Mouse (Mus musculus) heart, embryonic 12.5 days (tissue): ENCODE results near the gene Orai2. TPM values are rescaled to one million over a fixed set of nuclear protein-coding genes. Genes with fewer than 3 reads are reported as not detected.

ENCODE experiments used
- ATAC-seq: fragments of 200-750 bp; cut with Nextera tagmentation; 2 replicates; pipeline ENCODE4 v1.8.0; 2017; ENCODE audit warnings: moderate TSS enrichment, moderate library complexity; ENCODE audit not compliant: insufficient number of reproducible peaks, low FRiP score
- H3K27ac ChIP-seq: fragments of 300-500 bp; sonication (generic); 2 replicates; pipeline ENCODE4 v1.5.1; 2016; ENCODE audit warnings: mild to moderate bottlenecking, moderate library complexity; ENCODE audit not compliant: poor library complexity, severe bottlenecking
- H3K27me3 ChIP-seq: fragments of 300-500 bp; sonication (generic); replicated peaks from 2 replicates; pipeline ENCODE4 v1.6.1; 2016; ENCODE audit warnings: mild to moderate bottlenecking, moderate library complexity
- H3K36me3 ChIP-seq: fragments of 300-500 bp; sonication (generic); 2 replicates; pipeline ENCODE4 v1.6.1; 2016; ENCODE audit warnings: mild to moderate bottlenecking, moderate library complexity
- H3K4me1 ChIP-seq: fragments of 300-500 bp; sonication (generic); replicated peaks from 2 replicates; pipeline ENCODE4 v1.6.1; 2016; ENCODE audit warnings: mild to moderate bottlenecking
- H3K4me2 ChIP-seq: fragments of 300-500 bp; sonication (generic); 2 replicates; pipeline ENCODE4 v1.6.1; 2016; ENCODE audit warnings: mild to moderate bottlenecking, moderate library complexity
- H3K4me3 ChIP-seq: fragments of 300-500 bp; sonication (generic); 2 replicates; pipeline ENCODE4 v1.5.1; 2016; ENCODE audit warnings: mild to moderate bottlenecking
- H3K9ac ChIP-seq: fragments of 300-500 bp; sonication (generic); 2 replicates; pipeline ENCODE4 v1.6.1; 2016; ENCODE audit warnings: mild to moderate bottlenecking, moderate library complexity
- H3K9me3 ChIP-seq: fragments of 300-500 bp; sonication (generic); replicated peaks from 2 replicates; pipeline ENCODE4 v1.6.1; 2016; ENCODE audit warnings: mild to moderate bottlenecking, moderate library complexity
- WGBS: fragments of 180-500 bp; shearing (Covaris S2); methylation state at CpG from one replicate; pipeline ENCODE4 v1.1.7; 2016; 5-methylcytosine and 5-hydroxymethylcytosine counted together
- polyA plus RNA-seq: library from polyadenylated mRNA; unstranded; fragments of >200 nt; fragmentation: Nextera tagmentation; extraction: Ambion mirVana; gene quantifications from 2 replicates; pipeline ENCODE4 v1.2.1, GENCODE M21; 2016

The Orai2 gene
- polyA plus RNA-seq, 1 experiment from 2014 or later = 3.0 TPM

DNA sequence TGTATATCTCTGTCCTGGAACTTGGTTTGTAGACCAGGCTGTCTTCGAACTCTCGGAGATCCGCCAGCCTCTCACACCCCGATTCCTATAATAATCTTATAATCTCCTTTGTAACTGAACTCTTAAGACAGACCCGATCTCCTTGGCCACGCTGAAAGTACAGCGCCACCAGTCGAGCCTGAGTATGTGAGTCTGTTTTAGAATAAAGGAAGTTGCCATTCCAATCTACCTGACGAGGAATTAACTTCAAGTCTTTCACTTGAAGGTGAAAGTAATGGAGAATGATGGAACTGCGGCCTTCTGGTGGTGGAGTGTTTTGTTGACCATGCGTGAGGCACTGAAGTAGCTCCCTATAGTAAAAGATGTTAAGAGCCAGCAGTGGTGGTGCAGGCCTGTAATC is 29.0 kb upstream of the Orai2 start:
- Histone ChIP-seq H3K27me3 (no peaks in the 10 kb centered on the region), H3K4me2 (peak overlapping the region; percentile 93), H3K4me3 (peak overlapping the region; percentile 87), H3K9me3 (no peaks in the 10 kb centered on the region; the same call in 1 of the 2 replicates), H3K27ac (no peak overlapping the region), H3K36me3 (peaks cover 32% of the 10 kb centered on the region), H3K9ac (0 out of 2 replicates have a peak overlapping the region, but pooled peaks have one; percentile 6), H3K4me1 (peaks cover 12% of the 10 kb centered on the region)
- 38% methylated on average over 11 of the region's 11 CpGs for WGBS
- ATAC-seq = no peak

DNA sequence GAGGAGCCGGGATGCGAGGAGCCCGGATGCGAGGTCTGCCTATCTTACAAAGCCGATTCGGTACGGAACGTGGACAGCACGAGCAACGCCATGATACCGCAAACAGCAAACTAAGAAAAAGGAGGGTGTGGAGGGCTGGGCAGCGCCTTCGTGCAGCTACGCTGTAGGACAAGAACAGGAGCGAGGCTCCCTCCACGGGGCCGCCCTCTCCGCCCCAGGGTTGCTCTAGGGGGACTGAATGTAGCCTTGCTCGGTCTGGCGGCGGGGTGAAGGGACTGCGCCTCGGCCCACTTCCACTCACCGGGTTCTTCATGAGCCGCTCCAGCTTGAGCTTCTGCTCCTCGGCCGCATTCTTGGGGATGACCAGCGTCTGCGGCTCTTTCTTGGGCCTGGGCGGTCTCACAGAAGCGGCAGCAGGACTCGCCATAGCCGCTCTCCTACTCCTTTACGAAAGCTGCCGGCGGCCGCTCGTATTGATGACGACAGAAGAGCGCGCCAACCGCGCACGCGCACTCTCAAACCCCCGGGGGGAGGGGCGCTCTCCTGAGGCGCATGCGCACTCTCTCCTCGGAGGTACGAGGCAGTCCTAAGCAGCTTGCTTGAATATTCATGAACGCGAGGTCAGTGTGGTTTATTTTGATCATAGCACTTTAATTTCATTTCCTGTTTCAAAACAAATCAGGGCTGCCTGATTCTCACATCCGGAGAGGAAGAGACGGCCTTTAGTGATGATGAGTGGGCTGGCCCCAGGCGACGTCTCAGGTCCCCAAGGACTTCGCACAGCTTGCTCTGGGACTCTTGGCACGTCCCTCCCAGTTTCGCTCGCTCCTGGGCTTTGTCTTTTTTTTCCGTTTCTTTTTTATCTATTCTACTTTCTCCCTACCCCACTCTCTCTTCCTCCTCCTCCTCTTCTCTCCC is 28.2 kb upstream of the Orai2 start, which contains the start of gene Prkrip1:
Gene Prkrip1, minus strand, starts transcription at position 490 of the 918 bp plus-strand sequence.
- under 1% methylated on average over 62 of the region's 62 CpGs for WGBS
- no peaks in the 10 kb centered on the region for H3K27me3 ChIP-seq
- H3K36me3 ChIP-seq = peaks cover 37% of the 10 kb centered on the region
- H3K4me2 ChIP-seq = peak within 1 kb of the TSS; percentile 93
- peak within 1 kb of the TSS; percentile 87 for H3K4me3 ChIP-seq
- ATAC-seq = peak; percentile 91
- peak within 1 kb of the TSS; percentile 69 for H3K27ac ChIP-seq
- H3K9me3 ChIP-seq = no peaks in the 10 kb centered on the region
- H3K4me1 ChIP-seq = peaks cover 12% of the 10 kb centered on the region
- H3K9ac ChIP-seq = peak within 1 kb of the TSS; percentile 94

DNA sequence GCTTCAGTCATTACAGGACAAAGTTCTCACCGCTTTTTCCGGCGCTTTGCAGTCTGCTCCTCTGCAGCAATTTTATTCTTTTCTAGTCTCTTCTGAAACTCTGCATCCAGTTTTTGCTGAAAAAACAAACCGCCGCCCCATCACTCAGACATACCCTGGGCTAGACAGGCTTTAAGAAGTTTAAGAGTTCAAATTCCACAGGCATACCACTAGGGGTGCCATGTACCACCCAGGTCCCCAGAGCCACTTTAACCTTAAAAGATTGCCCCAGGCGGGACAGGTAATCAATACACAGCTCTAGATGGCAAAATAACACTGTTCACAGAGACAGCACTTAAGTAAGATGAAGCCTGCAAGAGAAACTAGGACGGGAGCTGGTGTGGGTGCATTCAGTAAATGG is 21.4 kb upstream of the Orai2 start:
- Histone ChIP-seq H3K9me3 (no peaks in the 10 kb centered on the region), H3K27me3 (no peaks in the 10 kb centered on the region), H3K4me3 (no peak overlapping the region), H3K4me1 (no peaks in the 10 kb centered on the region), H3K4me2 (no peak overlapping the region), H3K9ac (no peak overlapping the region), H3K36me3 (peaks cover 95% of the 10 kb centered on the region), H3K27ac (no peak overlapping the region)
- ATAC-seq = no peak
- WGBS = 82% methylated on average over 7 of the region's 7 CpGs

DNA sequence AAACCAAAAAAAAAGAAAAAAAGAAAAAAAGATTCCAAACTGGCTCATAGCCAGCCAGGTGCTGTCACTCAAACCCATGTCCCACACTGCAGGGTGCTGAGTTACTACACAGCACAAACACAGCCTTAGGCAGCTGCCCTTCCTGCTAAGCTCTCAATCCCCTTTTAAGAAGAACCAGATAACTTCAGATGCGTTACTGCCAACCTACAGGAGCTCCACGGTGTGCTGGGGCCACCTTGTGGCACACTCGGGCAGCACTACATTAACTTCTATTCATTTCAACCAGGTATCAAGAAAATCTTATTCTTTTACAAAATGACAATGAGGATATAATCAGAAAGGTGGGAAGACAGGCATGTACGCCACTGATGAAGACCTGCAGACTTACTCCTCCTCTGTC is 16.2 kb upstream of the Orai2 start:
- Histone ChIP-seq H3K27me3 (no peaks in the 10 kb centered on the region), H3K4me2 (no peak overlapping the region), H3K36me3 (peaks cover 76% of the 10 kb centered on the region), H3K4me1 (no peaks in the 10 kb centered on the region), H3K9ac (no peak overlapping the region), H3K4me3 (no peak overlapping the region), H3K27ac (no peak overlapping the region), H3K9me3 (no peaks in the 10 kb centered on the region)
- ATAC-seq = no peak
- 49% methylated on average over 4 of the region's 4 CpGs for WGBS

DNA sequence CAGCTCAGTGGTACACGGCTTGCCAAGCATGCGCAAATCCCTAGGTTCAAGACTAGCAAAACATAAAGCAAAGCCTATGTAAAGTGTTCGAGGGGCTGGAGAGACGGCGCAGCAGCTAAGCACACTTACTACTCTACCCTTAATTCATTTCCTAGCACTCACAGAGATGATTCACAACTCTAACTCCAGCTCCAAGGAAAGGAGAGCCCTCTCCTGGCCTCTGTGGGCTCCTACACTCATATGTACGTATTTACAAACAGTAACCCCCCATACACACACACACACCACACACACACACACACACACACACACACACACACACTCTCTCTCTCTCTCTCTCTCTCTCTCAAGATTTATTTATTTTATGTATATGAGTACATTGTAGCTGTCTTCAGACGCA is 13.3 kb upstream of the Orai2 start:
- Histone ChIP-seq H3K27me3 (no peaks in the 10 kb centered on the region), H3K4me2 (no peak overlapping the region), H3K9ac (no peak overlapping the region), H3K36me3 (peaks cover 78% of the 10 kb centered on the region), H3K9me3 (no peaks in the 10 kb centered on the region), H3K4me1 (no peaks in the 10 kb centered on the region), H3K4me3 (no peak overlapping the region), H3K27ac (no peak overlapping the region)
- WGBS = 91% methylated on average over 7 of the region's 7 CpGs
- ATAC-seq = no peak

DNA sequence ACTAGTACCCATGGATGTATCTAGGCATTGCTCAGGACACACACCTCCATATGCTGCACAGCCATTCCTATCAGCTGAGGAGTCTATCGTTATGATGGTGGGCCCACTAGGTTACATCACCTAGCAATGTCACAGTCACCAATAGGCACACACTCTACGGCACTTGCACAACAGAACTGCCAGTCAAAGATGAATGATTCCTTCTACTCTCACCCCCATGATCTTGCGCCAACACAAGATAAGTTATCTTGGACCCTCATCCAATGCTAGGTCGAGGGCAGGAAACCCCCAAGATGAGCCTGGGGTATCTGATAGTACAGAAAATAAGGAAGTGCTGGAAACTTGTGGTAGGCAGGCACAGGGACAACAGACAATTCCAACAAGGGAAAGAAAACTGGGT is 12.3 kb upstream of the Orai2 start:
- no peak for ATAC-seq
- H3K4me2 ChIP-seq = no peak overlapping the region
- H3K4me3 ChIP-seq = no peak overlapping the region
- WGBS = 77% methylated on average over 4 of the region's 4 CpGs
- H3K36me3 ChIP-seq = peaks cover 78% of the 10 kb centered on the region
- H3K9me3 ChIP-seq = no peaks in the 10 kb centered on the region
- H3K4me1 ChIP-seq = no peaks in the 10 kb centered on the region
- H3K27ac ChIP-seq = no peak overlapping the region
- no peak overlapping the region for H3K9ac ChIP-seq
- H3K27me3 ChIP-seq = no peaks in the 10 kb centered on the region

DNA sequence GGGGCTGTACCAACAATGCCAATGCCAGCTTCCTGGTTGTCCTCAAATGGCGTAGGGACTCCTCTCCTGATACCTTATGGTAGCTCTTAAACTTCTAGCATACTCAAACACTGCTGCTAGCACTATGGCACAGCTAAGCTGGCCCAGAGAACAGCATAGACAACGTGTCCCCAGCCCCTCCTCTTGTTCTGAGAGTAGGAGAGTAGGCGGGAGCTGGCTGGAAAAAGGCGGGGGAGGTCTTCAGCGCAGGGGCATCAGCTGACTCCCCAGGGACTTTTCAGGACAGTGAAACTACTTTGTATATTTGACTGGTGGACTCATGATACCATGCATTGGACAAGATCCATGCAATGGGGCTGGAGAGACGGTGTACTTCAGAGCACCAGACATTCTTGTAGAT is 11.5 kb upstream of the Orai2 start:
- no peak overlapping the region for H3K4me2 ChIP-seq
- H3K9ac ChIP-seq = no peak overlapping the region
- peaks cover 6% of the 10 kb centered on the region for H3K4me1 ChIP-seq
- WGBS = 83% methylated on average over 6 of the region's 6 CpGs
- H3K4me3 ChIP-seq = no peak overlapping the region
- no peaks in the 10 kb centered on the region for H3K9me3 ChIP-seq
- ATAC-seq = no peak
- H3K27me3 ChIP-seq = no peaks in the 10 kb centered on the region
- H3K36me3 ChIP-seq = peaks cover 76% of the 10 kb centered on the region
- no peak overlapping the region for H3K27ac ChIP-seq

DNA sequence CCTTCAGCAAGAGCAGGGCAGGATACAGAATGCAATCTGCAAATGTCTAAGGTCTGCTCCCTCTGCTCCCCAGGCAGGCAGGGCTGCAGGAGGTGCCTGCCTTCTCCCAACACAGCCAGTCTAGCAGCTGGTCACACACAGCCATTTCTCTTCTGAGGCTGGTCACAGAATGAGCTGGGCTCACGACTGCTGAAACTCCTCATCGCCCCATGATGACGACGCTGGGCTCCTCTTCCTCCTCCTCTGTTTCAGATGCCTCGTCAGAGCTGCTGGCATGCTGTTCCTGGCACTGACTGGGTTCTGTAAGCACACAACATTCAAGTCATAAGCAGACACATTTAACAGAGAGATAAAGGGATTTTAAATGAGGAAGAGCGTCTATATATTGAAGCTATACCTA is 10.7 kb upstream of the Orai2 start:
- WGBS = 91% methylated on average over 6 of the region's 6 CpGs
- H3K4me2 ChIP-seq = no peak overlapping the region
- H3K4me1 ChIP-seq = peaks cover 9% of the 10 kb centered on the region
- H3K4me3 ChIP-seq = no peak overlapping the region
- no peak overlapping the region for H3K27ac ChIP-seq
- ATAC-seq = no peak
- no peak overlapping the region for H3K9ac ChIP-seq
- H3K27me3 ChIP-seq = no peaks in the 10 kb centered on the region
- no peaks in the 10 kb centered on the region for H3K9me3 ChIP-seq
- H3K36me3 ChIP-seq = peaks cover 72% of the 10 kb centered on the region

DNA sequence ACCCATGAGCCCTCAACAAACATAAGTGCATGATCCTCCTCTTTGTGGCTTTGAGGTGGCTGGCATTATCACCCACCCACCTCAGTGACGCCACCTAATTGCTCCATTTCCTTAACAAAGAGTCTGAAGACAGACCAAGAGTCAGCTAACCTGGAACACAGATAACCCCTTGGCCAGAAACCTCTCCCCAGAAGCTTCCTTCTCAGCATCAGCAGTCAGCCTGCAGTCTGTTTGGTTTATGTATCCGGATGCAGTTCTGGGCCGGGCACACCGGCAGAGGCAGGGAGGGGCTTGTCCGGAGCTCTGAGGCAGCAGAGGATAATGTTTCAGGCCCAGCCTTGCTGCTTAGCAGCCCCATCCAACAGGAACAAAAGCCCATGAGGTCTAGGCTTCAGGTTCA is 9.1 kb upstream of the Orai2 start:
- H3K4me3 ChIP-seq = no peak overlapping the region

DNA sequence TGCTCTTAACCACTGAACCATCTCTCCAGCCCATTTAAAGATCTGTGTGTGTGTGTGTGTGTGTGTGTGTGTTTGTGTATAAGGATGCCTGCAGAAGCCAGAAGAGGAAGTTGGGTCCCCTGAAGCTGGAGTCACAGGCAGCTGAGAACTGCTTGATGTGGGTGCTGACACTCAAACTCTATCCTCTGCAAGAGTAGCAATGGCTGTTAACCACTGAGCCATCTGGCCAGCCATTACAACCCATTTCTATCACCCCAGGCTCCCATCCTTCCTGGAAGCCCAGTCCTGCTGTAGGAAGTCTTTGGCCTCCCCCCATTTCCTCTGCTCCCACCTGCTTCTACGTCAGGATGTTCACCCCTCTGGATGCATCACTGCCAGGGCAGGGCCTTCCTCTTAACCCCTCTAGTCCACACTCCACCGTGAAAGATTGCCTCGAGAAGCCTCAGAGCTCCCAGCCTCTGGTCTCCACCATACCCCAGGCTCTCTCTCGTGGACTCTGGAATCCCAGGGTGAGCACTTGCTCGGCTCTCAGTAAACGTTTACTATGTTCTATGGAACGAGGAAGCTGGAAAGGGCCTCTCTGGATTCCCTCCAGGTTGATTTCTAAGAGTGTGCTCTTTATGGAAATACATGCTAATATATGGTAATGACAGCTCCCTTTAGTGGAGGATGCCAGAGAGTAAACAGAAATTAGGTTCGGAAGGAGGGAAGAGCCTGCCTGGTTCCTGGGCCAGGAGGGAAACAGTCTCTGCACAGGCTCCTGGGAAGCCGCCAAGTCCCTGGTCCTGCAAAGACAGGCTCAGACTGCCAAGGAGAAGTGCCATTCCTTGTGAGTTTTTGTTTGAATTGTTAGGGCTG is 3.3 kb upstream of the Orai2 start:
- no peak overlapping the region for H3K9ac ChIP-seq
- no peak overlapping the region for H3K4me3 ChIP-seq
- no peaks in the 10 kb centered on the region for H3K27me3 ChIP-seq
- H3K36me3 ChIP-seq = peaks cover 13% of the 10 kb centered on the region
- H3K27ac ChIP-seq = no peak overlapping the region
- ATAC-seq = no peak
- WGBS = 41% methylated on average over 9 of the region's 9 CpGs
- no peaks in the 10 kb centered on the region for H3K9me3 ChIP-seq
- H3K4me2 ChIP-seq = no peak overlapping the region
- H3K4me1 ChIP-seq = peaks cover 15% of the 10 kb centered on the region

More for the DNA sequence above, 9.1 kb upstream of the Orai2 start:
- WGBS = 80% methylated on average over 5 of the region's 5 CpGs
- Histone ChIP-seq H3K27me3 (no peaks in the 10 kb centered on the region), H3K9ac (no peak overlapping the region), H3K27ac (no peak overlapping the region), H3K36me3 (peaks cover 56% of the 10 kb centered on the region), H3K4me2 (no peak overlapping the region), H3K4me1 (peaks cover 9% of the 10 kb centered on the region), H3K9me3 (no peaks in the 10 kb centered on the region)
- no peak for ATAC-seq

DNA sequence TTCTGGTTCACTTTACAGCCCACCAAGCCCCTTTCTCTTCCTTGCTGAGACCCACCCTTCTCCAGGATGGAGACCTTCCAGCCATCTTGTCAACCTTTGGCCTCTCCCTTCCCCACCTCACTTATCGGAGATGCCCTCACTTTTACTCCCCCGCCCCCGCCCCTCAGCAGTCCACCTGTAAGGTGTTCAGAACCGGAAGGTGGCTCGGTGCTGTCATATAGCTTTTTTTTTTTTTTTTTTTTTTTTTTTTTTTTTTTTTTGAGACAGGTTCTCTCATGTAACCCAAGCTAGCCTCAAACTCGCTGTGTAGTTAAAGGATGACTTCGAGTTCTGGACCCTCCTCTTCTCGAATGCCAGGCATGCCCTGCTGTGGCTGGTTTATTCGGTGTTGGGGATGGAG is 2.4 kb upstream of the Orai2 start:
- ATAC-seq = no peak
- Histone ChIP-seq H3K9ac (no peak overlapping the region), H3K36me3 (peaks cover 4% of the 10 kb centered on the region), H3K4me2 (no peak overlapping the region), H3K4me1 (peaks cover 15% of the 10 kb centered on the region), H3K27ac (no peak overlapping the region), H3K4me3 (no peak overlapping the region), H3K27me3 (no peaks in the 10 kb centered on the region), H3K9me3 (peaks cover 5% of the 10 kb centered on the region)
- WGBS = 77% methylated on average over 9 of the region's 9 CpGs
